ENCODE assay signal across 8 mouse cellular contexts in genomic region chr3:133310809-133311179, GRCm38 (mm10). TPM values are rescaled to one million over a fixed set of nuclear protein-coding genes. Genes with fewer than 3 reads are reported as not detected.
DNase-seq lines count a peak whose midpoint lies in the region; ATAC-seq and TF ChIP-seq lines count a peak whose summit lies in the region.

No protein-coding gene starts in this region.

- DNase-seq in heart, embryonic 10.5 days (ENCODE audit: low spot score): no peak
- DNase-seq in heart, adult 9 months (ENCODE audit: low spot score in 2 of 2): no peak
- no peak for DNase-seq in CH12.LX (ENCODE audit: extremely low read depth)
- DNase-seq in forebrain, embryonic 10.5 days (ENCODE audit: extremely low spot score, low spot score): no peak
- DNase-seq in liver, embryonic 11.5 days (ENCODE audit: low spot score): no peak
- no peak for DNase-seq in stomach, postnatal 0 days (ENCODE audit: low spot score)
- DNase-seq in c-Kit-positive CD71-positive TER-119-positive erythroid progenitor cells, embryonic 14.5 days (ENCODE audit: low spot score): no peak
- DNase-seq in thymus, postnatal 25 days: no peak

- no peak for TF ChIP-seq POLR2A in CH12.LX (IDR thresholded peaks at IDR 0.05; ENCODE audit: low read depth, low read length)

- no peak for TF ChIP-seq RAD21 in CH12.LX (IDR thresholded peaks at IDR 0.05; ENCODE audit: low read depth, low read length)

- 0 out of 2 replicates have a peak, but pooled peaks cover 3% of the 10 kb centered on the region for H3K4me1 ChIP-seq in heart, embryonic 10.5 days
- H3K4me1 ChIP-seq in CH12.LX (ENCODE audit: control insufficient read depth in 1 of 2, insufficient read depth in 2 of 2): peaks cover 16 to 36% of the 10 kb centered on the region in 2 experiments
- peaks cover 14% of the 10 kb centered on the region for H3K4me1 ChIP-seq in forebrain, embryonic 10.5 days
- peaks cover 3% of the 10 kb centered on the region; the same call in 1 of the 2 replicates for H3K4me1 ChIP-seq in liver, embryonic 11.5 days (replicated peaks; ENCODE audit: control insufficient read depth, insufficient read depth, low read length)
- no peaks in the 10 kb centered on the region for H3K4me1 ChIP-seq in stomach, postnatal 0 days (replicated peaks; ENCODE audit: control insufficient read depth, insufficient read depth)

- in situ Hi-C loops in CH12.LX (cut with MboI; ENCODE audit: low pct_ligation_motif_present, low pct_unique_long_range_greater_than_20kb, low sequenced_read_pairs): no loop called here

- no peak for TF ChIP-seq CTCF in CH12.LX (conservative IDR thresholded peaks at IDR 0.05 in 1 of 2, IDR thresholded peaks at IDR 0.05 in 1 of 2; ENCODE audit: low read depth in 2 of 2, low read length in 2 of 2)
- no peak for TF ChIP-seq CTCF in stomach, postnatal 0 days (IDR thresholded peaks at IDR 0.05; ENCODE audit: low read depth)

- peak overlapping the region; percentile 98 for H3K27ac ChIP-seq in heart, embryonic 10.5 days
- peak overlapping the region; percentile 89 for H3K27ac ChIP-seq in CH12.LX (ENCODE audit: insufficient read depth, low read depth)
- H3K27ac ChIP-seq in forebrain, embryonic 10.5 days: peak overlapping the region; percentile 98
- H3K27ac ChIP-seq in liver, embryonic 11.5 days (ENCODE audit: low read depth, low read length): peak overlapping the region; percentile 88
- peak overlapping the region; percentile 98 for H3K27ac ChIP-seq in stomach, postnatal 0 days (replicated peaks)

- TF ChIP-seq EP300 in CH12.LX (IDR thresholded peaks at IDR 0.05; ENCODE audit: low read length): no peak
- no peak for TF ChIP-seq EP300 in stomach, postnatal 0 days (optimal IDR thresholded peaks at IDR 0.05)

- WGBS in heart, embryonic 10.5 days: 22% methylated on average over 14 of the region's 14 CpGs
- 20% methylated on average over 14 of the region's 14 CpGs for WGBS in forebrain, embryonic 10.5 days
- 19% methylated on average over 14 of the region's 14 CpGs for WGBS in liver, embryonic 11.5 days
- WGBS in stomach, postnatal 0 days: 18% methylated on average over 14 of the region's 14 CpGs

- H3K27me3 ChIP-seq in heart, embryonic 10.5 days (ENCODE audit: insufficient read depth, poor library complexity, severe bottlenecking): no peaks in the 10 kb centered on the region
- H3K27me3 ChIP-seq in CH12.LX (replicated peaks): no peaks in the 10 kb centered on the region
- no peaks in the 10 kb centered on the region for H3K27me3 ChIP-seq in forebrain, embryonic 10.5 days (ENCODE audit: poor library complexity, severe bottlenecking)
- H3K27me3 ChIP-seq in liver, embryonic 11.5 days (replicated peaks; ENCODE audit: control insufficient read depth, insufficient read depth, low read length): no peaks in the 10 kb centered on the region
- no peaks in the 10 kb centered on the region for H3K27me3 ChIP-seq in stomach, postnatal 0 days (ENCODE audit: control insufficient read depth, insufficient read depth, low read length)

- H3K4me2 ChIP-seq in CH12.LX (ENCODE audit: insufficient read depth, low read depth, poor library complexity, severe bottlenecking): peak overlapping the region; percentile 88
- H3K4me2 ChIP-seq in liver, embryonic 11.5 days: peak overlapping the region; percentile 79
- H3K4me2 ChIP-seq in stomach, postnatal 0 days (replicated peaks; ENCODE audit: low read depth): peak overlapping the region; percentile 74

- peak overlapping the region; percentile 93 for H3K9ac ChIP-seq in CH12.LX (ENCODE audit: insufficient read depth, low read depth)
- H3K9ac ChIP-seq in liver, embryonic 11.5 days (ENCODE audit: low read depth, low read length): peak overlapping the region; percentile 88
- H3K9ac ChIP-seq in stomach, postnatal 0 days (ENCODE audit: low read length): peak overlapping the region; percentile 97

- peak overlapping the region; percentile 83 for H3K4me3 ChIP-seq in heart, embryonic 10.5 days
- peak overlapping the region; percentile 74 to 92 (median 81) for H3K4me3 ChIP-seq in CH12.LX (replicated peaks in 1 of 3; ENCODE audit: low read depth in 2 of 3, low read length in 2 of 3, poor library complexity in 1 of 3)
- peak overlapping the region; percentile 78 for H3K4me3 ChIP-seq in forebrain, embryonic 10.5 days
- H3K4me3 ChIP-seq in liver, embryonic 11.5 days (ENCODE audit: low read depth, low read length): peak overlapping the region; percentile 68
- peak overlapping the region; percentile 84 for H3K4me3 ChIP-seq in stomach, postnatal 0 days (ENCODE audit: low read depth, low read length)

- 0 out of 2 replicates have a peak, but pooled peaks cover 2% of the 10 kb centered on the region for H3K36me3 ChIP-seq in heart, embryonic 10.5 days
- peaks cover 3 to 25% of the 10 kb centered on the region in 2 experiments for H3K36me3 ChIP-seq in CH12.LX (replicated peaks in 1 of 2; ENCODE audit: control insufficient read depth in 1 of 2, insufficient read depth in 1 of 2, low read length in 1 of 2)
- H3K36me3 ChIP-seq in forebrain, embryonic 10.5 days (replicated peaks): peaks cover 8% of the 10 kb centered on the region
- no peaks in the 10 kb centered on the region for H3K36me3 ChIP-seq in liver, embryonic 11.5 days (ENCODE audit: control insufficient read depth, insufficient read depth, low read length)
- no peaks in the 10 kb centered on the region for H3K36me3 ChIP-seq in stomach, postnatal 0 days (ENCODE audit: control insufficient read depth, insufficient read depth, low read length)

- ATAC-seq in liver, embryonic 11.5 days (replicated peaks; ENCODE audit: low FRiP score): peak; percentile 27; the same call in 1 of the 2 replicates
- no peak for ATAC-seq in stomach, postnatal 0 days (ENCODE audit: low FRiP score, low TSS enrichment)

- H3K9me3 ChIP-seq in heart, embryonic 10.5 days: no peaks in the 10 kb centered on the region; the same call in 1 of the 2 replicates
- H3K9me3 ChIP-seq in CH12.LX (replicated peaks; ENCODE audit: low read length): peaks cover 3% of the 10 kb centered on the region
- peaks cover 21% of the 10 kb centered on the region; the same call in 1 of the 2 replicates for H3K9me3 ChIP-seq in forebrain, embryonic 10.5 days
- H3K9me3 ChIP-seq in liver, embryonic 11.5 days (ENCODE audit: control insufficient read depth, low read length): no peaks in the 10 kb centered on the region
- no peaks in the 10 kb centered on the region for H3K9me3 ChIP-seq in stomach, postnatal 0 days (ENCODE audit: control insufficient read depth, low read length)

- peaks cover 21% of the 10 kb centered on the region for H3K79me2 ChIP-seq in CH12.LX (replicated peaks; ENCODE audit: control insufficient read depth, extremely low read depth, insufficient read depth, poor library complexity, severe bottlenecking)

- dilution Hi-C loops in CH12.LX (cut with MboI; ENCODE audit: extremely low pct_ligation_motif_present, extremely low pct_unique_long_range_greater_than_20kb, low sequenced_read_pairs): no loop called here

TF ChIP-seq in CH12.LX, 34 proteins besides CTCF, POLR2A, EP300 and RAD21:
- TF ChIP-seq ZKSCAN1 (IDR thresholded peaks at IDR 0.05; ENCODE audit: borderline replicate concordance, low read depth, low read length) (no peak), BHLHE40 (IDR thresholded peaks at IDR 0.05; ENCODE audit: low read depth, low read length) (0 out of 2 replicates have a peak, but pooled peaks have one; percentile 2), NELFE (IDR thresholded peaks at IDR 0.05; ENCODE audit: low read depth, low read length) (no peak), POLR2AphosphoS2 (IDR thresholded peaks at IDR 0.05; ENCODE audit: low read depth, low read length) (0 out of 2 replicates have a peak, but pooled peaks have one; percentile 6), MAZ (IDR thresholded peaks at IDR 0.05; ENCODE audit: low read depth, low read length) (no peak), TBP (conservative IDR thresholded peaks at IDR 0.05; ENCODE audit: low read depth, low read length) (peak; percentile 59), RCOR1 (conservative IDR thresholded peaks at IDR 0.05; ENCODE audit: low read depth, low read length) (no peak), CHD1 (IDR thresholded peaks at IDR 0.05; ENCODE audit: low read depth, low read length) (peak; percentile 51; the same call in 1 of the 2 replicates), HCFC1 (IDR thresholded peaks at IDR 0.05; ENCODE audit: low read depth, low read length) (no peak; the same call in 1 of the 2 replicates)

RNA-seq across cellular contexts. Expression of gene Ppa2, which starts 0.9 kb away (rescaled TPM):
- polyA plus RNA-seq in heart, embryonic 10.5 days (2016; fragmentation: Nextera tagmentation; extraction: Ambion mirVana): 92.8 and 98.3 TPM in 2 replicates
- 129 and 132 TPM in 2 replicates for total RNA-seq in CH12.LX (2012; rRNA removed)
- 119 and 145 TPM in 2 replicates for total RNA-seq in CH12.LX (2014; rRNA removed)
- polyA plus RNA-seq in CH12.LX (2012; ENCODE audit: insufficient read length, low read depth): 98.3 and 101 TPM in 2 replicates
- 87.0 and 91.5 TPM in 2 replicates for polyA plus RNA-seq in forebrain, embryonic 10.5 days (2016; fragmentation: Nextera tagmentation; extraction: Ambion mirVana)
- polyA plus RNA-seq in liver, embryonic 11.5 days (2014; fragmentation: Nextera tagmentation; extraction: Ambion mirVana): 102 and 107 TPM in 2 replicates
- 81.2 and 85.7 TPM in 2 replicates for polyA plus RNA-seq in stomach, postnatal 0 days (2015; fragmentation: Nextera tagmentation; extraction: Ambion mirVana)
